Mouse (Mus musculus) CH12.LX (cell line): ENCODE results near the gene Rps5. TPM values are rescaled to one million over a fixed set of nuclear protein-coding genes. Genes with fewer than 3 reads are reported as not detected.

Experiments
- DNase-seq: peaks from one replicate; pipeline ENCODE4 v3.0.0-alpha.2; 2013; ENCODE audit errors: extremely low read depth
- H3K27ac ChIP-seq: 2 replicates; pipeline ENCODE4 v1.5.1; 2012; ENCODE audit warnings: low read depth, mild to moderate bottlenecking, control low read depth, moderate library complexity; ENCODE audit not compliant: insufficient read depth
- H3K27me3 ChIP-seq: replicated peaks from 2 replicates; pipeline ENCODE3; 2012; ENCODE audit warnings: inconsistent platforms
- H3K36me3 ChIP-seq, 2 experiments: replicated peaks in 1 of 2; 2 replicates each; pipeline versions ENCODE3 to v1.6.1; 2012; ENCODE audit warnings: inconsistent platforms in 1 of 2, low read length in 1 of 2, mild to moderate bottlenecking in 1 of 2, mixed read lengths in 1 of 2, moderate library complexity in 1 of 2; ENCODE audit not compliant: control insufficient read depth in 1 of 2, insufficient read depth in 1 of 2
- H3K4me1 ChIP-seq, 2 experiments: 2 replicates each; pipeline ENCODE4 v1.6.1; 2012; ENCODE audit warnings: inconsistent platforms in 1 of 2, moderate library complexity in 1 of 2; ENCODE audit not compliant: insufficient read depth in 2 of 2, control insufficient read depth in 1 of 2
- H3K4me2 ChIP-seq: 2 replicates; pipeline ENCODE4 v1.6.1; 2012; ENCODE audit warnings: low read depth, mild to moderate bottlenecking, control low read depth; ENCODE audit not compliant: poor library complexity, insufficient read depth, severe bottlenecking
- H3K4me3 ChIP-seq, 3 experiments: fragments of 150-350 bp in 1 of 3; sonication (generic) in 1 of 3; replicated peaks in 1 of 3; 2 replicates each; pipeline versions ENCODE3 to v1.5.1; 2011 to 2012; ENCODE audit warnings: low read depth in 2 of 3, low read length in 2 of 3, mild to moderate bottlenecking in 2 of 3, moderate library complexity in 2 of 3, control low read depth in 1 of 3, improper control_type of control experiment in 1 of 3, inconsistent platforms in 1 of 3, mixed read lengths in 1 of 3; ENCODE audit not compliant: poor library complexity in 1 of 3
- H3K79me2 ChIP-seq: replicated peaks from 2 replicates; pipeline ENCODE4 v1.6.1; 2012; ENCODE audit warnings: mild to moderate bottlenecking, moderate library complexity; ENCODE audit not compliant: control insufficient read depth, poor library complexity, insufficient read depth, severe bottlenecking; ENCODE audit errors: extremely low read depth
- H3K9ac ChIP-seq: 2 replicates; pipeline ENCODE4 v1.6.1; 2012; ENCODE audit warnings: low read depth, mild to moderate bottlenecking, control low read depth, moderate library complexity; ENCODE audit not compliant: insufficient read depth
- H3K9me3 ChIP-seq: replicated peaks from 2 replicates; pipeline ENCODE3; 2012; ENCODE audit warnings: low read length, inconsistent platforms, mixed read lengths
- CHD1 ChIP-seq: IDR thresholded peaks from 2 replicates; pipeline ENCODE4 v1.6.1; 2012; ENCODE audit warnings: low read depth, low read length, improper control_type of control experiment, inconsistent platforms
- CHD2 ChIP-seq: IDR thresholded peaks from 2 replicates; pipeline ENCODE4 v1.6.1; 2011; ENCODE audit warnings: low read length, improper control_type of control experiment
- E2F4 ChIP-seq: IDR thresholded peaks from 2 replicates; pipeline ENCODE4 v1.6.1; 2011; ENCODE audit warnings: low read depth, low read length, improper control_type of control experiment; ENCODE audit not compliant: insufficient replicate concordance
- EP300 ChIP-seq: IDR thresholded peaks from 2 replicates; pipeline ENCODE4 v1.6.1; 2011; ENCODE audit warnings: low read length, improper control_type of control experiment
- ETS1 ChIP-seq: conservative IDR thresholded peaks from 2 replicates; pipeline ENCODE4 v1.6.1; 2012; ENCODE audit warnings: low read depth, mild to moderate bottlenecking, inconsistent platforms, low read length, improper control_type of control experiment, moderate library complexity
- KAT2A ChIP-seq: IDR thresholded peaks from 2 replicates; pipeline ENCODE4 v1.6.1; 2012; ENCODE audit warnings: low read length, improper control_type of control experiment, inconsistent platforms; ENCODE audit not compliant: insufficient replicate concordance
- MAFK ChIP-seq: IDR thresholded peaks from 2 replicates; pipeline ENCODE4 v1.6.1; 2011; ENCODE audit warnings: low read length, improper control_type of control experiment; ENCODE audit not compliant: insufficient replicate concordance
- POLR2A ChIP-seq: IDR thresholded peaks from 2 replicates; pipeline ENCODE4 v1.6.1; 2011; ENCODE audit warnings: low read depth, mild to moderate bottlenecking, improper control_type of control experiment, low read length
- POLR2AphosphoS2 ChIP-seq: IDR thresholded peaks from 2 replicates; pipeline ENCODE4 v1.6.1; 2011; ENCODE audit warnings: low read depth, low read length, improper control_type of control experiment
- RAD21 ChIP-seq: IDR thresholded peaks from 2 replicates; pipeline ENCODE4 v1.6.1; 2011; ENCODE audit warnings: low read depth, mild to moderate bottlenecking, low read length, improper control_type of control experiment, moderate library complexity
- TBP ChIP-seq: conservative IDR thresholded peaks from 2 replicates; pipeline ENCODE4 v1.6.1; 2011; ENCODE audit warnings: low read depth, low read length, improper control_type of control experiment
- UBTF ChIP-seq: IDR thresholded peaks from 2 replicates; pipeline ENCODE4 v1.6.1; 2012; ENCODE audit warnings: low read depth, mild to moderate bottlenecking, inconsistent platforms, low read length, improper control_type of control experiment, moderate library complexity
- USF1 ChIP-seq: IDR thresholded peaks from 2 replicates; pipeline ENCODE4 v1.6.1; 2014; ENCODE audit warnings: low read depth, mild to moderate bottlenecking, inconsistent platforms, low read length, improper control_type of control experiment
- ZC3H11A ChIP-seq: IDR thresholded peaks from 2 replicates; pipeline ENCODE4 v1.6.1; 2012; ENCODE audit warnings: low read depth, mild to moderate bottlenecking, inconsistent platforms, low read length, improper control_type of control experiment
- ZMIZ1 ChIP-seq: IDR thresholded peaks from 2 replicates; pipeline ENCODE4 v1.6.1; 2012; ENCODE audit warnings: low read depth, mild to moderate bottlenecking, inconsistent platforms, low read length, improper control_type of control experiment
- dilution Hi-C: fragments of 300-500 bp; cut with MboI; formaldehyde crosslinking; loops from 2 replicates; pipeline ENCODE4 v1.14.3; 2020; ENCODE audit warnings: low sequenced_read_pairs; ENCODE audit not compliant: extremely low pct_unique_long_range_greater_than_20kb, extremely low pct_ligation_motif_present
- in situ Hi-C: fragments of 300-500 bp; cut with MboI; formaldehyde crosslinking; loops from 3 replicates; pipeline ENCODE4 v1.14.3; 2019; ENCODE audit warnings: low sequenced_read_pairs, low pct_ligation_motif_present, low pct_unique_long_range_greater_than_20kb, mixed read lengths
- polyA plus RNA-seq: library from polyadenylated mRNA; unstranded; fragments of >175 nt; gene quantifications from 2 replicates; pipeline ENCODE4 v1.2.1, GENCODE M21; 2012; ENCODE audit warnings: low read depth; ENCODE audit not compliant: insufficient read length
- total RNA-seq, 2 experiments: library from RNA; depleted of rRNA; stranded (reverse); fragments of 300-350 nt in 1 of 2; fragments of >200 nt in 1 of 2; gene quantifications; 2 replicates each; pipeline ENCODE4 v1.2.3; 2012 to 2014

The Rps5 gene
- total and polyA plus RNA-seq, 3 experiments = 2,088 to 4,293 (median 4,026) TPM

DNA sequence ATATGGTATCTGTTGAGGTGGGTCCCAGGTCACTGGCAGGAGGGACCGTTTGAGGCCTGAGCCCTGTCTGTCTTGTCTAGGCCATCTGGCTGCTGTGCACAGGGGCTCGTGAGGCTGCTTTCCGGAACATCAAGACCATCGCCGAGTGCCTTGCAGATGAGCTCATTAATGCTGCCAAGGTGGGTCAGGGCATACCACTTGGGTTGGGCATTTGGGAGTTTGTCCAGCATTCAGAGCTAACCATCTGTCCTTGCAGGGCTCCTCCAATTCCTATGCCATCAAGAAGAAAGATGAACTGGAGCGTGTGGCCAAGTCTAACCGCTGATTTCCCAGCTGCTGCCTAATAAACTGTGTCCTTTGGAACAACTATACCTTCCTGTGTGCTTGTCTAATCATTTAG lies 4.2 kb downstream of the Rps5 start:
- Histone ChIP-seq H3K27ac (no peak overlapping the region), H3K4me2 (no peak overlapping the region), H3K27me3 (no peaks in the 10 kb centered on the region)
- DNase-seq = no peak
- in situ Hi-C loops = loop anchor here (10.0 kb wide), 2 partner anchors 58 to 118 kb away; no protein-coding TSS in a partner anchor
- TF ChIP-seq CHD1 = no peak
- TF ChIP-seq, all 38 proteins: peak for 0
- Histone ChIP-seq H3K36me3 (peaks cover 47 to 74% of the 10 kb centered on the region in 2 experiments), H3K4me1 (peaks cover 5 to 24% of the 10 kb centered on the region in 2 experiments), H3K79me2 (peaks cover 23% of the 10 kb centered on the region), H3K4me3 (no peak overlapping the region), H3K9me3 (no peaks in the 10 kb centered on the region), H3K9ac (no peak overlapping the region)
- dilution Hi-C loops = no loop called here

DNA sequence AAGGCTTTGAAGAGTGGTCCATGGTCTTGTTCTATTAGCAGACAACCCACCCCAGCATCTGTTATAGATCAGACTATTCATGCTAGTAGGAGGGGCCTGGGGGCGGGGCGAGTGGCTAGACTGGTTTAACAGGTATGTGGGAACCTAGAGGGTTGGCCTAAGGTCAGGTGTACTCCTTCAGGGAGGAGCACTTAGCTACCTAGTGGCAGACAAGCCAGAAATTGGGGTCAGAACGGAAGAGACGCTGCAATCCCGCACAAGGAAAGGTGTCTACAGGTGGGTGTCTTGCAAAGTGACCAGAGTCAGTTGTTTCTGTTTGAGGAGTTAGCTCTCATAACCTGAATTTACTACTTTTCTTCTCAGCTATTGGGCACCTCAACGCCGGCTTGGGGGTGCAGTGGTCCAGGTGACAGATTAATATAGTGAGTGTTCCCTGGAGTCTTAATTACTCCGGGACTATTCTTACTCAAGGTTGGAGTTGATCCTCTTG lies 5.1 kb downstream of the Rps5 start, which contains the start of gene Rnf225:
Gene Rnf225, plus strand, starts transcription at position 226 of the 490 bp plus-strand sequence.
- Histone ChIP-seq H3K4me2 (no peak within 1 kb of the TSS), H3K9ac (no peak within 1 kb of the TSS)
- dilution Hi-C loops = no loop called here
- peak; percentile 61 for TF ChIP-seq POLR2A
- no peak for TF ChIP-seq ZC3H11A
- no peak for TF ChIP-seq TBP
- TF ChIP-seq UBTF = no peak
- TF ChIP-seq RAD21 = no peak
- no peak for TF ChIP-seq E2F4
- no peak for TF ChIP-seq KAT2A
- peak; percentile 88 for TF ChIP-seq POLR2AphosphoS2
- TF ChIP-seq ETS1 = no peak
- TF ChIP-seq, all 38 proteins: peak for 2
- H3K4me3 ChIP-seq = no peak within 1 kb of the TSS
- DNase-seq = peak; percentile 35
- H3K9me3 ChIP-seq = no peaks in the 10 kb centered on the region
- peaks cover 22% of the 10 kb centered on the region for H3K79me2 ChIP-seq
- no peaks in the 10 kb centered on the region for H3K27me3 ChIP-seq
- H3K27ac ChIP-seq = no peak within 1 kb of the TSS
- H3K36me3 ChIP-seq = peaks cover 47 to 74% of the 10 kb centered on the region in 2 experiments
- in situ Hi-C loops = loop anchor here (10.0 kb wide), 2 partner anchors 58 to 118 kb away; no protein-coding TSS in a partner anchor
- peaks cover 5 to 24% of the 10 kb centered on the region in 2 experiments for H3K4me1 ChIP-seq

- Histone ChIP-seq H3K27ac (no peak overlapping the region), H3K4me1 (peaks cover 5 to 24% of the 10 kb centered on the region in 2 experiments), H3K9me3 (no peaks in the 10 kb centered on the region), H3K27me3 (no peaks in the 10 kb centered on the region), H3K4me2 (no peak overlapping the region), H3K9ac (no peak overlapping the region), H3K36me3 (peaks cover 47 to 71% of the 10 kb centered on the region in 2 experiments), H3K4me3 (no peak overlapping the region), H3K79me2 (peaks cover 15% of the 10 kb centered on the region)
- in situ Hi-C loops (loop anchor here (10.0 kb wide), 2 partner anchors 57 to 117 kb away; no protein-coding TSS in a partner anchor), dilution Hi-C loops (no loop called here)
- DNase-seq = no peak
- TF ChIP-seq USF1 (no peak), TBP (no peak), EP300 (no peak), MAFK (no peak), CHD2 (no peak; the same call in 1 of the 2 replicates), POLR2AphosphoS2 (peak; percentile 82), ZMIZ1 (no peak; the same call in 1 of the 2 replicates), ETS1 (no peak)
Observed at GRCm38 (mm10) chr7:12927693-12928589, 5.9 kb downstream of the Rps5 start.
